Mouse (Mus musculus) duodenum, adult 2 months (tissue): Measurements from ENCODE around the gene Cabp7. TPM values are rescaled to one million over a fixed set of nuclear protein-coding genes. Genes with fewer than 3 reads are reported as not detected.

Source experiments
- polyA plus RNA-seq: library from polyadenylated mRNA; depleted of rRNA; stranded (reverse); fragments of >200 nt; gene quantifications from 2 replicates; pipeline ENCODE4 v1.2.3, GENCODE M21; 2012; ENCODE audit warnings: low replicate concordance; rRNA removed

Cabp7 gene
- 0.05 TPM in 1 of 2 replicates, not detected in the other for polyA plus RNA-seq

GRCm38 (mm10) chr11:4746733-4747132, at the start of gene Cabp7:
Gene Cabp7 (minus strand): TSS chr11:4746778.

GRCm38 (mm10) chr11:4704072-4704964, 42.3 kb downstream of the Cabp7 start, which contains the start of the genes Uqcr10 and Zmat5:
Gene Uqcr10 (minus strand): TSS chr11:4704342.
Gene Zmat5 (plus strand): TSS chr11:4704678.

Other genes starting within 250 kb of the Cabp7 start
- gene Mtmr3, start 151.9 kb downstream of the Cabp7 start, polyA plus RNA-seq = 11.4 and 14.5 TPM in 2 replicates
- gene Gm11032, start 126.7 kb downstream of the Cabp7 start, polyA plus RNA-seq = not detected in 2 replicates
- gene Ascc2, start 109.0 kb downstream of the Cabp7 start, polyA plus RNA-seq = 8.0 and 8.9 TPM in 2 replicates
- 1,082 and 1,119 TPM in 2 replicates for gene Uqcr10, start 42.4 kb downstream of the Cabp7 start, polyA plus RNA-seq
- 39.5 and 69.7 TPM in 2 replicates for gene Zmat5, start 42.1 kb downstream of the Cabp7 start, polyA plus RNA-seq
- gene Nf2, start 102.8 kb upstream of the Cabp7 start, polyA plus RNA-seq = 31.9 and 48.6 TPM in 2 replicates
- 27.8 and 38.4 TPM in 2 replicates for gene Nipsnap1, start 127.2 kb upstream of the Cabp7 start, polyA plus RNA-seq
- gene Thoc5, start 148.5 kb upstream of the Cabp7 start, polyA plus RNA-seq = 6.8 and 7.5 TPM in 2 replicates
- gene Nefh, start 201.3 kb upstream of the Cabp7 start, polyA plus RNA-seq = 0.12 and 0.39 TPM in 2 replicates
- 68.3 and 90.7 TPM in 2 replicates for gene Ap1b1, start 240.0 kb upstream of the Cabp7 start, polyA plus RNA-seq